Mouse (Mus musculus): ENCODE measurements around the gene Ctrc.

Gene Ctrc

DNA sequence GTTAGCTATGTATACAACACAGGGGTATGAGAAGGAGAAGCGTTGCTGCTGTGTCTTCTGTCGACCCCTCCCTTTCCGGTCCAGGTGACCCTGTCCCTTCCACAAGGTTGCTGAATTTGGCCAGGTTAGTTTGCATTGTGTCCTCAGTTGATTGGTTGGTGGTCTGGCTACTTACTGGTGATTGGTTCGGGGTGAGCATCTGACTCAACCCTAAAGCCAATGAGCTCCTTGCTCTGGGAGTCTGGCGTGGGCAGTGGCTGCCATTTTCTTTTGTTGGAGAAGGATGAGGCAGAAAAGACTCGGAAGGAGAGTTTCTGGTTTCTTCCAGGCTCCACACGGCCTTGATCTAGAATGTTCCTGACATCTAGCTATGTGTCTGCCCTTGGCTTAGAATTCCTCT, 26.8 kb downstream of the Ctrc start:
- no peak for DNase-seq (ENCODE audit: low read depth)

DNA sequence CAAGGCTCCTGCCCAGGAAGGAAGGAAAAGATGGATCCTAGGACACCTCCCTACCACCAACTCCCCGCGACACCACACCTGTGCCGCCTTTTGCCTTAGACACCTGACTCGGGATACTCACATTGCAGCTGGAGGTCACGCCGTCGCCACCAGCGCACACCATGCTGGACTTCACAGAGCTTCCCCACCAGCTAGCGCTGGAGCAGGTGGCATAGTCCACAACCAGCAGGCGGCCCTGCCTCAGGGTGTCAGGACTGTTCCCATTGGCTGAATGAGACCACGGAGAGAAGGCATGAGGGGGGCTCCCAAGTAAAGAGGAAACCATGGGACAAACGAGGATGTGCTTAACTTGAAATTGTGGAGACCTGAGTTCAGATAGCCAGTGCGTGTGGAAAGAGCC, 27.3 kb downstream of the Ctrc start:
- DNase-seq (ENCODE audit: low read depth) = no peak

GRCm38 (mm10) chr4:141817706-141818105, 28.5 kb downstream of the Ctrc start:
- no peak for DNase-seq (ENCODE audit: low read depth)

GRCm38 (mm10) chr4:141816776-141817655, 29.1 kb downstream of the Ctrc start:
- DNase-seq (ENCODE audit: low read depth) = no peak

DNA sequence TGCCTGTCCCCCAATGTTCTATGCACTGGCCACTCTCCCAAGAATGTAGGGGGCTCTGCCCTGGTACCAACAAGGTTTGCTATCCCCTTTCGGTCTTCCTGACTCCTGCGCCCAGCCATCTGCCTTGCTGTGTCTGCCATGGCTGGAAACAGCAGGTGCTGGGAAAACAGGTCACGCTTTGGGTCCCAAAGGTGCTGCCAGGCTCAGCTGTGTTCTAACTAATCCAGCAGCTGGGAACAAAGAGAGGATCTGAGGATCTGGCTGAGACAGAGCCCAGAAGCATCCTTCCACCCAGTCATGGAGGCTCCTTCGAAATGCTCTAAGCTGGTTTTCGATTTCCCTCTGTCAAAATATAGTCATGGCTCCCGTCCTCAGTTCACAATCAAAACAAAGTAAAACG, 29.9 kb downstream of the Ctrc start:
- no peak for DNase-seq (ENCODE audit: low read depth)

DNA sequence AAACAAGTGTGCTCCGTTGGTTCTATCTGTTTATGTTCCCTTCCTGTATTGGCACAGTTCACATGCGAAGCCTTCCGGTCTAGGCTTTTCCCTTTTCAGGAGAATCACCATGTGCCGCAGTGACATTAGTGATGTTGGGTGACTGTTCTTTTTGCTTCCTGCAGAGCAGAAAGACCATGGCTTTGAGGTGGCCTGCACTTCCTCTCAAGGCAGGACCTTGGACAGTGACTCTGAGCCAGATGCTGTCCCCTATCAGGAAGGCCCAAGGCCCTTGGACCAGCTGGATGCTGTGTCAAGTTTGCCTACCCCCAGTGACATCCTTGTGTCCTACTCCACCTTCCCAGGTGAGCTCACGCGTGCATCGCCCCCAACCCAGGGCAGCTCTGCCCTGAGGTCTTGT, 34.8 kb downstream of the Ctrc start:
- DNase-seq (ENCODE audit: low read depth) = no peak

DNA sequence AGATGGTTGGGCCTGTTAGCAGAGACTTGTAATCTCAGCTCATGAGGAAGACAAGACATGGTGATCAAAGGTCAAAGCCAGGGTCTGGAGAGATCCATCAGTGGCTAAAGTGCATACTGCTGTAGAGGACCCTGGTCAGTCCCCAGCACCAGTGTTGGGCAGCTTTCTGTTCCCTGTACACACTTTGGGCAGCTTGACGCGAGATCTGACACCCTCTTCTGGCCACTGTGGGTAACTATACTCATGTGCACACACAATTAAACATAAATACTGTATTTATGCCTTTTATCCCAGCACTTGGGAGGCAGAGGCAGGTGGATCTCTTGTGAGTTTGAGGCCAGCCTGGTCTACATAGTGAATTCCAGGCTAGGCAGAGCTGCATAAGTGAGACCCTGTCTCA, 35.2 kb downstream of the Ctrc start:
- DNase-seq (ENCODE audit: low read depth) = no peak

- DNase-seq (ENCODE audit: low read depth) = peak; percentile 83
Measured at GRCm38 (mm10) chr4:141809850-141810464, 36.2 kb downstream of the Ctrc start.

- no peak for DNase-seq (ENCODE audit: low read depth)
Measured at GRCm38 (mm10) chr4:141805886-141806285, 40.3 kb downstream of the Ctrc start.

DNA sequence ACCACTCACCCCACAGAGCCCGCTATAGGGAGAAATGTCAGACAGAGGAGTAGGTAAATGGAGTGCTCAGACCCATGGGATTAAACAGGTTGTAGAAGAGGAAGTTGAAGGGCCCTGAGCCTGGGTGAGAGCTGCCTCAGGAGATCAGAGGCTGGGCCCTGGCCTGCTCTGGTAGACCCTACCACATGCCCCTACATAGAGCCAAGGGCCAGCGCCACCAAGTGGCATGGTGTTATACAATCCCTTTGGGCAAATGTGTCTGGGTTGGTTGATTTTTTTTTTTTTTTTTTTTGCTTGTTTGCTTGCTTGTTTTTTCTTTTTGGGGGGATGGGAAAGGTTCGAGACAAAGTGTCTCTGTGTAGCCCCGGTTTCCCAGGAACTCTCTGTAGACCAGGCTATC, 42.1 kb downstream of the Ctrc start:
- peak; percentile 26 for DNase-seq (ENCODE audit: low read depth)

DNA sequence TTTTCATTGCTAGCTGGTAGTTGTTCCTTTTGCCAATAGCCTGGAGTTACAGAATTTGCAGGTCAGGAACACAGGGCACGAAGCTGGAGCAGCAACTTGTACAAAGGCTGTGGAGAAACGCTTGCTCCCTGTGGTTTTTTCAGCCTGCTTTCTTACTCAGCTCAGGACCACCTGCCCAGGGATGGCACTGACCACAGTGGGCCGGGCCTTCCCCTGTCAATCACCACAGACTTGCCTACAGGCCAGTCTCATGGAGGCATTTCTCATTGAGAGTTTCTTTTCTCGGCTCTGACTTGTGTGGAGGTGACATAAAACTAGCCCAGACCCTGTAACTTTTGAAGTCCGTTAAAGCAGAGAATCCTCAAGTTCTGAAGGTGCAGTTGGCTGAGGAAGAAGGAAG, 48.6 kb downstream of the Ctrc start:
- no peak for DNase-seq (ENCODE audit: low read depth)

GRCm38 (mm10) chr4:141796954-141797353, 49.2 kb downstream of the Ctrc start:
- DNase-seq (ENCODE audit: low read depth) = no peak

GRCm38 (mm10) chr4:141796356-141796755, 49.8 kb downstream of the Ctrc start:
- DNase-seq (ENCODE audit: low read depth) = no peak

- DNase-seq (ENCODE audit: low read depth) = no peak
Measured at GRCm38 (mm10) chr4:141794152-141794535, 52.0 kb downstream of the Ctrc start.

DNA sequence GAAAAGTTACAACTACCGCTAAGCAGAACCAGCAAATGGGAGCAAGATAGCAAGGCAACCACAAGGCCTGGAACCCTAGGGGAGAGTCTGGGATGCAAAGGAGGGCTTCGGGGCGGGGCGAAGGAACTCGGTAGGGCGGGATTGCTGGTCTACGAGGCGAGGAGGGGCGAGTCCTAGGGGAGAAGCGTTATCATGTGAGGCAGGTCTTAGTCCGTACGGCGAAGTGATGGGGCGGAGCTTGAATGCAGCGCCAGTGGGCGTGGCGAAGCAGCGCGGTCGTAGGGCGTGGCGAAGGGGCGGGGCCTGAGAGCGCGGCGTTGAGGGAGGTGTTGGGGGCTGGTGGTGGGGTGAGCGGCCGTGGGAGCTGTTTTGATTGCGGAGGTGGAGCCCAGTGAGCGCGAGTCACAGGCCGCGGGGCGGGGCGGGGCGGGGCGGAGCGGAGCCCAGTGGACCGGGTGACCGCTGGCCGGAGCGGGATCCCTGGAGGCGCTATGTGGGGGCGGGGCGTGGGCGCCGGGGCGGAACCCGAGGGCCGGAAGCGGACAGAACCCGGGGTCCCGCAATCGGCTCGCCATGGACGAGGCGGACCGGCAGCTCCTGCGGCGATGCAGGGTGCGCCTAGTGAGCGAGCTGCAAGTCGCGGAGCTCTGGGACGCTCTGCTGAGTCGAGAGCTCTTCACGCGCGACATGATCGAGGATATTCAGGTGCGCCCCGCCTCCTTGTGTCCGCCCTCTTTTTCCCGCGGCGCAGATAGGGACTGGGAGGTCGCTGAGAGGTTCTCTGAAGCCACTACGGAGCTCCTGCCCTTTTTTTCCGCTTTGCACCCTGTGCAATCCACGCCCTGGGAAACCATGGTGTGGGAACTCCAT, 52.6 kb downstream of the Ctrc start, which contains the start of gene Casp9:
TSS of gene Casp9 (plus strand) at position 331 of the 870 bp plus-strand sequence.
- DNase-seq (ENCODE audit: low read depth) = peak; percentile 99

DNA sequence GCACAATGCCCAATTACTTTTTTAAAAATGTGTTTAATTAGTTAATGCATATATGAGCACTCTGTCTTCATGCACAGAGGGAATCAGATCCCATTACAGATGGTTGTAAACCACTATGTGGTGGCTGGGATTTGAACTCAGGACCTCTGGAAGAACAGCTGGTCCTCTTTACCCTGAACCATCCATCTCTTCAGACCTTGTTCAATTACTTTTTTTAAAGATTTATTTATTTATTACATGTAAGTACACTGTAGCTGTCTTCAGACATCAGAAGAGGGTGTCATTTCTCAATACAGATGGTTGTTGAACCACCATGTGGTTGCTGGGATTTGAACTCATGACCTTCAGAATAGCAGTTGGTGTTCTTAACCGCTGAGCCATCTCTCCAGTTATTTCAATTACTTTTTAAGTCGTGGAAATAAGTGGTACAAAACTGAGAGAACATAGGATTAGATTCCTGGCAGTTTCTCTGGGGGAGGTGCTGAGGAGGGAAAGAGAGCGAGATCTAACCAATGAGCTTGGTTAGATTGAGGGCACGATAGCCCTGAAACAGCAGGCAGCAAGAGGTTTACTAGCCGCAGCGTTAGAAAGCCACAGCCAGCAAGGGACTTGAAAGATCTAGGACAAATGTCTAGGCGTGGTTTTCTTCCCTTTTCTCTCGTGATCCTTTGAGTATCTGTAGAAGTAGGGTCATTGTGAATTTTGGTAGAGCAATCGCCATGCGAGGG, 53.4 kb downstream of the Ctrc start:
- DNase-seq (ENCODE audit: low read depth) = peak; percentile 90

- no peak for DNase-seq (ENCODE audit: low read depth)
Measured at GRCm38 (mm10) chr4:141791951-141792350, 54.2 kb downstream of the Ctrc start.

- no peak for DNase-seq (ENCODE audit: low read depth)
Measured at GRCm38 (mm10) chr4:141791486-141791885, 54.7 kb downstream of the Ctrc start.

DNA sequence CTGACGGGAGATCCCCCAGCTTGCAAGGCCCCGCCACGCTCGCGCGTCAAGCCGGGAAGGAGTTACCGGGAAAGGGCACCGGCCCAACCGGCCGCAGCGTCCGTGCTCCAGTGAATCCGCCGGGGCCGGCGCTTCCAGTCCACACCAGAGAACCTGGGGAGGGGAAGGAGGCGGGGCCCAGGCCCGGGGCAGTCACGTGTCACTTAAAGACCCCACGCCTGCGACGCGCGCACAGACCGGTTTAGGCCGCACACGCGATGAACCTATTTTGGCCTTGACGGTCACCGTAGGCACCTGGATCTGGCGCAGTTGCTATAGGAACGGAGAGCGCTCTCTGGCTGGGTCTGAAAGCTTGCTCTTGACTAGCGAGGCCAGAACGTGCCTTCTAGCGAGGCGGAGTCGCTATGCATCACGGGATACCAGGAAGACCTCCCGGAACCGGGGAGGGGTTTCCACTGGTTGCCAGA, 55.6 kb downstream of the Ctrc start, which contains the start of gene Dnajc16:
TSS of gene Dnajc16 (minus strand) at position 408 of the 467 bp plus-strand sequence.
- DNase-seq (ENCODE audit: low read depth) = peak; percentile 100

DNA sequence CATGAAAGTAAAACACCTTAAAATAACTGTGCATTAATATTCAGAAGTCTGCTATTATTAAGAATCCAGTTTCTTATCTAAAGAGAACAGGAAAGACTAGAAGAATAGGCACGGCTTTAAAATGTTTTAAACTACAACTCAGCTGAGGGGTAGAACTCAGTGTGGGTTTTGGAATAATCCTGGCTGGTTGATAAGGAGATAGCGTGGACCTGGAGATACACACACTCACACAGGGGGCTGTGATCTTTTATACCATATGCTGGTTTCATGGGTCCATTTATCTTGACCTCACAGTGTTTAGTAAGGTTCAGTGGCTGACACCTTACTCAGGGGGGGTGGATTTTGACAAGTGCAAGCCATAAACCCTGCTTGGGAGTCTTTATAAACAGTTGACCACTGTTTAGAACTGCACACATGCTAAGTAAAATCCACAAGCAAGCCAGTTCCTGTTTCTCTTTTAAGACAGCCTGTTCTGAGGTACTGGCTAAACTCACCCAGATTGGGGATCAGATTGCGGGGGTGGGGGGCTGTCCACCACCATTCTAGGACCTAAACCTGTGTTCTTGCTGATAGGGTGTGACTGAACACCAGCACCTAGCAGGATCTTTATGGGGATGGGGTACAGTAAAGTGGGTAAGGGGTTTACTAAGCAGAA, 56.5 kb downstream of the Ctrc start:
- peak; percentile 45 for DNase-seq (ENCODE audit: low read depth)

DNA sequence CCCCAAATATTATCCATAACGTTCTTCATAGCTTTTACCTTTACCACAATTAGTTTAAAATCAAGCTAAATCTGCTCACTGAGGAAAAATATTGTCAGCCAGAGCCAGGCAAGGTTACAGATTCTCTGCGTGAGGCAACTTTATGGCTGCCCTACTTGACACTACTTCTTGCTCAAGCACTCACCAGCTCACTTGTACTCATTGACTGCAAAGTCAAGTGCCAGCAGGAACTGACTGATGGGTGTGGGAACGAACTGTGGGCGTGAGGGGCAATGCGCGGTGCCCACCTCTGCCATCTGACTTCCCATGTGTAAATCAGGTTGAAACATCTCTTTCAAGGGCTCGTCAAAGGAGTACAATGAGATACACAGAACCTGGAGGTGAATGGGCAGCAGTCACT, 58.7 kb downstream of the Ctrc start:
- no peak for DNase-seq (ENCODE audit: low read depth)
